Mouse (Mus musculus) left cerebral cortex, adult 6 months (tissue): ENCODE data around the gene Elf4. TPM values are rescaled to one million over a fixed set of nuclear protein-coding genes. Genes with fewer than 3 reads are reported as not detected.

Source experiments
- long read RNA-seq, 2 experiments: library from polyadenylated mRNA; unstranded; transcript quantifications; one replicate each; pipeline ENCODE4 v2.0.0; 2019 to 2020
- polyA plus RNA-seq: library from polyadenylated mRNA; unstranded; fragments of <200 nt; fragmentation: Nextera tagmentation; gene quantifications from 2 replicates; pipeline ENCODE4 v1.2.3, GENCODE M21; 2021

The Elf4 gene
- 0.13 and 0.51 TPM in 2 replicates for polyA plus RNA-seq
- long read RNA-seq, experiment 1, partial matches to known transcripts, result 0 of 1 reads
- long read RNA-seq, experiment 1, other reads (novel, unspliced or antisense), result 1 of 1 reads
- long read RNA-seq, experiment 2, result 0 reads

DNA sequence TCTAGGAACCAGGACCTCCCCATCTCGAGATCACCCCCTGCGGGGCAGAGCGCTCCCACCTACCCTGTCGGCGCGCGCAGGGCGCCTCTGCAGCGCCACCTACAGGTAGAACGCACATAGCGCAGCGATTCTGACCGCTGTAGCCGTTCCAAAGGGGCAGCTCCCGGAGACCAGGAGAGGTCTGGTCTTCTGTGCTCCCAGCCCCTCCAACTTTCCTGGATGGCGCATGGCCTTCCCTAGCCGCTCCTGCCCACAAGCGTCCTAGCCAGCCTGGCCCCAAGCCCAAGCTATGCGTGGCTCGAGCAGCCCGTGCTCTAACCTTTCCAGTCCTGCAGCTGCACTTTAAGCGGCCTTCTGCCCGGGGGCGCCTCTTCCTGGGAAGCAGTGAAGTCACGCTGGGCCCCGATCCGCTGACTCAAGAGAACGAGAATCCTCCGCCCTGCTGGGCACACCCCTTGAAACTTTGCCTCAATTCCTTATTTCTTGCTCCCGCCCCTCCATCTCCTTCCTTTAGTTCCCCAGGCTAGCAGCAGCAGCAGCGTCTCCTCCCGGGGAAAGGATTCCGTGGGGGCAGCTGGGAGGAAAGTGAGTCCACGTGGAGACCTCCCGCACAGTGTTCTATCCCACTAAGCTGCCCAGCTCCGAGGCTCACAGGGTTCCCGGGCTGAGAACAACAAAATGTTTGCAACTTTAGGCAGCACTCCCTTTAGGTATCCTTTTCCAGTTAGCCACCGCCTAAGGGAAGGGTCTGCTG is at the start of gene Elf4:
Gene Elf4 (minus strand): TSS at position 379 of the 754 bp plus-strand sequence.

Other genes with a start within 250 kb of the Elf4 start
- gene Utp14a, start 206.3 kb downstream of the Elf4 start, polyA plus RNA-seq, result 12.0 and 12.8 TPM in 2 replicates
- gene Bcorl1, start 121.8 kb downstream of the Elf4 start, polyA plus RNA-seq, result 1.8 and 3.4 TPM in 2 replicates
- 22.1 and 26.6 TPM in 2 replicates for gene Aifm1, start 50.4 kb upstream of the Elf4 start, polyA plus RNA-seq
- gene Rab33a, start 56.2 kb upstream of the Elf4 start, polyA plus RNA-seq, result 62.3 and 80.0 TPM in 2 replicates
- 2.9 and 4.2 TPM in 2 replicates for gene Zfp280c, start 131.4 kb upstream of the Elf4 start, polyA plus RNA-seq
- gene Slc25a14, start 160.3 kb upstream of the Elf4 start, polyA plus RNA-seq, result 76.8 and 83.1 TPM in 2 replicates
- not detected in 2 replicates for gene Gpr119, start 211.3 kb upstream of the Elf4 start, polyA plus RNA-seq
- gene Rbmx2, start 231.9 kb upstream of the Elf4 start, polyA plus RNA-seq, result 13.5 and 15.4 TPM in 2 replicates